Mouse (Mus musculus): ENCODE measurements around the gene Arsg.

DNA sequence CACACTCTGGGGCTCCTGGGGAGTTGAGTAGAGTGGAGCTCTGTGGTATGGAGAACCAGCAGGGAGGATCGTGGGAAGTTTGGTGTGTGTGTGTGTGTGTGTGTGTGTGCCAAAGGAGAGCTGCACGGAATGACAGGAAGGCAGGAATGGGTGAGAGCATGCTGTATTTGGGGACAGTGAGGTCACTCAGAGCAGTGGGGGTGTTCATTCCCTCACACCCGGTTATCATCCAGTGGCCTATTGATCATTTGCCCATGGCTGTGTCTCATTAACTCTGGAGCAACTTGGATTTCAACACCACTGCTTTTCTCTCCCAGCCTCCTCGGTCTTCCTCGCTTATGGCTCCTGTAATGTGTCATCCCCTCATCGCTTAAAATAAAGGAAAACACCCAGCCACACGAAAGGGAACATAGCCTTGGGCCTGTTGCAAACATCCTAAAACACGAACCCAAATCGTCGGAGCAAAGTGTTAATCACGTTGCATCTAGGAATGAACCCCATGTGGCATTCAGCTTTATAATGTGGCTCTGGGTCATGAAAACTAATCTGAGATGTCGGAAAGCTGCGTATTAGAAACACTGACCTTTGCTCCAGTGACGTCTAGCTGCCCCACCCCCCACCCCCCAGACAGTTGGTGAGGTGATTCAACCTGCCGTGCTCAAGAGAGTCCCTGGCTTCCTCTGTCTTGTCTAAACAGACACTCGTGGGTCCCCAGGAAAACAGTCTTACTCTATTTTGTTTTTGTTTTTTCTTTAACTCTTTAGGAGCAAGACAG is 4.6 kb downstream of the Arsg start:
- TF ChIP-seq NELFE (IDR thresholded peaks at IDR 0.05; ENCODE audit: low read depth, low read length), result no peak
- no peak for TF ChIP-seq CTCF (conservative IDR thresholded peaks at IDR 0.05 in 1 of 2, IDR thresholded peaks at IDR 0.05 in 1 of 2; ENCODE audit: low read depth in 2 of 2, low read length in 2 of 2)
- TF ChIP-seq ETS1 (conservative IDR thresholded peaks at IDR 0.05; ENCODE audit: low read depth, low read length), result no peak
- TF ChIP-seq RAD21 (IDR thresholded peaks at IDR 0.05; ENCODE audit: low read depth, low read length), result no peak
- no peak for TF ChIP-seq TCF12 (IDR thresholded peaks at IDR 0.05; ENCODE audit: low read depth, low read length)
- TF ChIP-seq EP300 (IDR thresholded peaks at IDR 0.05; ENCODE audit: low read length), result no peak
- TF ChIP-seq SIN3A (IDR thresholded peaks at IDR 0.05; ENCODE audit: low read length), result no peak
- no peak for TF ChIP-seq HCFC1 (IDR thresholded peaks at IDR 0.05; ENCODE audit: low read depth, low read length)
- TF ChIP-seq KAT2A (IDR thresholded peaks at IDR 0.05; ENCODE audit: insufficient replicate concordance, low read length), result no peak
- no peak for TF ChIP-seq USF1 (IDR thresholded peaks at IDR 0.05; ENCODE audit: low read depth, low read length)
- no peak for TF ChIP-seq UBTF (IDR thresholded peaks at IDR 0.05; ENCODE audit: low read depth, low read length)
- TF ChIP-seq E2F4 (IDR thresholded peaks at IDR 0.05; ENCODE audit: insufficient replicate concordance, low read depth, low read length), result no peak
- no peak for TF ChIP-seq CHD2 (IDR thresholded peaks at IDR 0.05; ENCODE audit: low read length)

All from CH12.LX (cell line).